Mouse (Mus musculus): ENCODE results near the gene Map7d3. TPM values are rescaled to one million over a fixed set of nuclear protein-coding genes. Genes with fewer than 3 reads are reported as not detected.

The Map7d3 gene
- 0.88 and 1.3 TPM in 2 replicates for polyA plus RNA-seq (2015; fragmentation: Nextera tagmentation; extraction: Ambion mirVana)

DNA sequence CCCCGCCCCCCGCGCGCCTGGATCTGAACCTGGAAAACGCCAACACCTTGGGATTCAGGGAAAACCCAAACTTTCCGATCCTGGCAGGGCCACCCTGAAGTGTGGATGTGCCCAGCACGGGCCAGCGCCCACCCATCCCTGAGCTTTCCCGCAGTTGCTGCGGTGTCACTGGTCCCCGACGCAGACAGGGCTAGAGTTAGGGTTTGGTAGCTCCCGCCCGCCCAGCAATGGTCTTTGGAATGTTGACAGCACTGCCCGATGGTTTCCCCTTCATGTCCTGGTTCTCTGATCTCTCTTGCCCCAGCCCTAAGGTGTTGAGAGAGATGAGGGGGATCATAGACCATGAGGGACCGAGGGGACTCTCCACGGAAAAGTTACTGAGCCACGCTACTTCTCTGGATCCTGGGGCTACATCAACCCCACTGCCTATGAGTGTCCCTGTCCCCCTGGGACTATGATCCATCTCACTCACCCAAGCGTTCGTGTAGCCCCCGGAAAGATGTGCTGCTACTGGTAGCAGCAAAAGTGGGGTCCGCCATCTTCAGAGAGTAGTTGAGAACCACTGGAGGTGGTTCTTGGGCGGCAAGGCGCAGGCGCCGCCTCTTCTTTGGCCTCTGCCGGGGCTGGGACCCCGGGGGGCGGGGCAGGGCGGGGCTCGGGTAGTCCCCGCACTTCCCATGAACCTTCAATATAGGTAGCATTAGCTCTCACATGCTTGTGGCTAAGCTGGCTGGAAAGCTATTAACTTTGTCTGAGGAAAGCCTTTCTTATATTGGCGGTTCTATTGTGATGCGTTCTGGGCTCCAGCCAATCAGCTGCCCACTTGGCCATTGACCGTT, at the start of gene Map7d3:
Map7d3 (minus strand) TSS at position 562 of the 839 bp plus-strand sequence.
- Histone ChIP-seq H3K9me3 (no peaks in the 10 kb centered on the region), H3K27me3 (no peaks in the 10 kb centered on the region), H3K4me2 (peak within 1 kb of the TSS; percentile 63), H3K36me3 (no peaks in the 10 kb centered on the region), H3K4me3 (peak within 1 kb of the TSS; percentile 41), H3K4me1 (replicated peaks) (no peaks in the 10 kb centered on the region), H3K9ac (no peak within 1 kb of the TSS), H3K27ac (no peak within 1 kb of the TSS)
- 17% methylated on average over 35 of the region's 35 CpGs for WGBS
- ATAC-seq (ENCODE audit: low FRiP score): peak; percentile 66

GRCm38 (mm10) chrX:56869863-56870262, 47.7 kb upstream of the Map7d3 start, which contains the start of gene Adgrg4:
Adgrg4 (plus strand) TSS chrX:56870163.
- Histone ChIP-seq H3K4me3 (no peak within 1 kb of the TSS), H3K9me3 (no peaks in the 10 kb centered on the region), H3K4me1 (replicated peaks) (no peaks in the 10 kb centered on the region), H3K4me2 (no peak within 1 kb of the TSS), H3K36me3 (no peaks in the 10 kb centered on the region), H3K27ac (no peak within 1 kb of the TSS), H3K27me3 (no peaks in the 10 kb centered on the region), H3K9ac (no peak within 1 kb of the TSS)
- WGBS: 86% methylated on average over 2 of the region's 2 CpGs
- no peak for ATAC-seq (ENCODE audit: low FRiP score)

DNA sequence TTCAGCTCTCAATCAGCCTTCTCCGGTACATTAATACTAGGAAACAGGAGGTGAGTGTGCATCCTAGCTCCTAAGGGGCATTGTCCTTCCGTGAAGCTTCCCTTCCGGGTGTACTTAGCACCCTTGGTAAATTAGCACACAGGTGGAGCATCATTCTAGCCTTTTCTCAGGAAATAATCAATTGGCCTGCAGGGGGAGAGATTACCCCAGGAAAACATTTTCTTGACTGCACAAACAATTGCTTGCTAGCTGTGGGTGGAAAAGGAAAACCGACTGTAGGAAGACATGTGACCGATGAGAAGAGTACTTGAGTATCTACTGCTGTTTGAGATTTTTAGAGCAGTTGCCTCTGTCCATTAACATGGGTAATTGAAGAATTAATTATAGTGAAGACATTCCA, 19.1 kb upstream of the Map7d3 start:
- H3K4me3 ChIP-seq: no peak overlapping the region
- H3K4me1 ChIP-seq (replicated peaks): no peaks in the 10 kb centered on the region
- H3K9ac ChIP-seq: no peak overlapping the region
- no peaks in the 10 kb centered on the region for H3K36me3 ChIP-seq
- no peak overlapping the region for H3K27ac ChIP-seq
- 75% methylated on average over 5 of the region's 5 CpGs for WGBS
- no peak overlapping the region for H3K4me2 ChIP-seq
- ATAC-seq (ENCODE audit: low FRiP score): no peak
- no peaks in the 10 kb centered on the region for H3K9me3 ChIP-seq
- no peaks in the 10 kb centered on the region for H3K27me3 ChIP-seq

GRCm38 (mm10) chrX:56839369-56839768, 17.2 kb upstream of the Map7d3 start:
- no peaks in the 10 kb centered on the region for H3K9me3 ChIP-seq
- no peaks in the 10 kb centered on the region for H3K4me1 ChIP-seq (replicated peaks)
- no peak overlapping the region for H3K9ac ChIP-seq
- no peak overlapping the region for H3K27ac ChIP-seq
- no peaks in the 10 kb centered on the region for H3K27me3 ChIP-seq
- no peak for ATAC-seq (ENCODE audit: low FRiP score)
- no peak overlapping the region for H3K4me3 ChIP-seq
- H3K36me3 ChIP-seq: no peaks in the 10 kb centered on the region
- H3K4me2 ChIP-seq: no peak overlapping the region

- Histone ChIP-seq H3K4me1 (replicated peaks) (no peaks in the 10 kb centered on the region), H3K9me3 (no peaks in the 10 kb centered on the region), H3K4me3 (no peak overlapping the region), H3K36me3 (no peaks in the 10 kb centered on the region), H3K4me2 (no peak overlapping the region), H3K9ac (no peak overlapping the region), H3K27ac (no peak overlapping the region), H3K27me3 (no peaks in the 10 kb centered on the region)
- WGBS: 93% methylated on average over 6 of the region's 6 CpGs
- ATAC-seq (ENCODE audit: low FRiP score): no peak
Measured at GRCm38 (mm10) chrX:56835842-56836241, 13.7 kb upstream of the Map7d3 start.

DNA sequence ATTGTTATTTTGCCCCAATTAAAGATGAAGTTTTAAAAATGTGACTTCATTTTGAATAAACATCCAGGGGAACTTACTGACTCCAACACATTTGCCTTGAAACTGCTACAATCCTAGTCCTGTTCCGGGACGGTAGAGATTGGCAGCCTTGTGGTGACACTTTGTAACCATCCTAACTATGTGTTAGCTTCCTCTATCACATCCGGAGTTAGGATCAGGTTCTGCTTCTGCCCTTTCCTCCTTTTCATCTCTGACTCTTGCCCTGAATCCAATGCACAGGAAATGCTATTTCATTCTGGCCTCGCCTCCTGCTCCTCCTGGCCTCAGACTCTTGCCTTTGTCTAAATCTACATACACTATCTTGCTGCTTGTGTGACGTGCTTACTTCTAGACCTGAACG, 5.4 kb upstream of the Map7d3 start:
- H3K4me2 ChIP-seq: no peak overlapping the region
- no peak overlapping the region for H3K4me3 ChIP-seq
- no peak for ATAC-seq (ENCODE audit: low FRiP score)
- WGBS: 83% methylated on average over 6 of the region's 6 CpGs
- no peak overlapping the region for H3K27ac ChIP-seq
- H3K36me3 ChIP-seq: no peaks in the 10 kb centered on the region
- H3K9me3 ChIP-seq: no peaks in the 10 kb centered on the region
- H3K27me3 ChIP-seq: no peaks in the 10 kb centered on the region
- no peaks in the 10 kb centered on the region for H3K4me1 ChIP-seq (replicated peaks)
- H3K9ac ChIP-seq: no peak overlapping the region

- no peaks in the 10 kb centered on the region for H3K4me1 ChIP-seq (replicated peaks)
- WGBS: 54% methylated on average over 15 of the region's 15 CpGs
- no peaks in the 10 kb centered on the region for H3K9me3 ChIP-seq
Measured at GRCm38 (mm10) chrX:56791268-56791667, 30.9 kb downstream of the Map7d3 start.

DNA sequence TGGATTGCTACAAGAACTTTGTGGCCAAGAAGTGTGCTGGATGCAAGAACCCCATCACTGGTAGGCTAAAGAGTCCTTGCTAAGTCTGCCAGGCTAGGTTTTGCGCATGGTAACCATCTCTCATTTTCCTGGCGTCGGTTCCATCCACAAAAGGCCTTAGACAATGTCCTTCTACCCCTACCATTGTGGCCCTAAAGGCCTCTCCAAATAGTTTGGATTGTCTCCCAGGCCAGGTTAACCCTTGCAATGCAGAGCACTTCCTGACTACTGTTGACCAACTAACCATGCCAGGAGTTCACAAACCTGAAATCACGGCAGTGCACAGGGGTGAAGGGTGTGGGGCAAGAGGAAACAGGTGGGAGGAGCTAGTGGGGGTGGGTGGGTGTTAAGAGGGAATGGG, 31.5 kb downstream of the Map7d3 start:
- Histone ChIP-seq H3K4me3 (no peak overlapping the region), H3K4me2 (no peak overlapping the region), H3K9ac (no peak overlapping the region), H3K27ac (no peak overlapping the region), H3K9me3 (no peaks in the 10 kb centered on the region), H3K36me3 (peaks cover 32% of the 10 kb centered on the region), H3K27me3 (no peaks in the 10 kb centered on the region), H3K4me1 (replicated peaks) (no peaks in the 10 kb centered on the region)
- ATAC-seq (ENCODE audit: low FRiP score): no peak
- WGBS: 72% methylated on average over 4 of the region's 4 CpGs

More at GRCm38 (mm10) chrX:56791268-56791667, 30.9 kb downstream of the Map7d3 start:
- H3K9ac ChIP-seq: no peak overlapping the region
- H3K4me3 ChIP-seq: no peak overlapping the region
- H3K27ac ChIP-seq: no peak overlapping the region
- peak; percentile 46; the same call in 1 of the 2 replicates for ATAC-seq (ENCODE audit: low FRiP score)
- no peak overlapping the region for H3K4me2 ChIP-seq
- H3K27me3 ChIP-seq: no peaks in the 10 kb centered on the region
- H3K36me3 ChIP-seq: peaks cover 32% of the 10 kb centered on the region

DNA sequence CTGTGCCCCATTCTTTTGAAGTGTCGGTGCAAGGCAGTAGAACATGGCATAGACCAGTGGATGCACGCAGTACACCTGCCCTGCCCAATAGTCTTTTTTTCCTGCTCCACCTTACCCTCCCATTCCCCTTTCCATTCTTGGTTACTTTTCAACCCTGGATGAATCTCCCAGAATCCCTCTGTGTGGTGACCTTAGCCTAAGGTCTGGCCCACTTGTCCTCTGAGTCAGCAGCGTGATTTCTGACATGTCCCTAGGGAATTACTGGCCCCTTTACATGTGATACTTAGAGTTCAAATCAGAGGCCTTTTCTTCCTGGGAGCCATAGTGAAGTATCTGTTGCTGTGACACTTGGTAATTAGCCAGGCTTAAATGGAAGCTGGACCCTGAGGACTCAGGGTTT, 34.6 kb downstream of the Map7d3 start:
- H3K36me3 ChIP-seq: peaks cover 19% of the 10 kb centered on the region
- ATAC-seq (ENCODE audit: low FRiP score): no peak
- H3K4me1 ChIP-seq (replicated peaks): no peaks in the 10 kb centered on the region
- H3K4me3 ChIP-seq: no peak overlapping the region
- no peak overlapping the region for H3K27ac ChIP-seq
- no peaks in the 10 kb centered on the region for H3K27me3 ChIP-seq
- H3K4me2 ChIP-seq: no peak overlapping the region
- no peak overlapping the region for H3K9ac ChIP-seq
- no peaks in the 10 kb centered on the region for H3K9me3 ChIP-seq
- 83% methylated on average over 3 of the region's 3 CpGs for WGBS

- WGBS: 51% methylated on average over 6 of the region's 6 CpGs
Measured at GRCm38 (mm10) chrX:56786281-56787061, 35.7 kb downstream of the Map7d3 start.

DNA sequence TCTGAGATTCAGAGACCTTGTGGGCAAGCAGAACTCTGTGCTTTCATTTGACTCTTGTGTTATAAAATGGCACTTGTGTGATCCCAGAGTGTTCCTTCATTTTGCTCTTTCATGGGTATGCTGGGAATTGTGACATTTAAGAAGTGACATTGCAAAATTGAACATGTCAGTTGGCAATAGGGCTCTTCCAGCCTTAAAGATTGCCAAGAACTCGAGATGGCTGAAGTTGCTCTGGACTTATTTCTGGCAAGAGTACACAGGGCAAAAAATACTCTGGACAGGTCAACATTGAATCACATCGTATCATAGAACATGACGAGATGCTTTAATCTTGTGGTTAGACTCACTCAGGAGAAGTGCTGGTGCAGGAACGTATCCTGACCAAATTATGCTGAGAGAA, 48.8 kb downstream of the Map7d3 start:
- no peaks in the 10 kb centered on the region for H3K36me3 ChIP-seq
- H3K4me2 ChIP-seq: no peak overlapping the region
- no peak overlapping the region for H3K4me3 ChIP-seq
- H3K9me3 ChIP-seq: no peaks in the 10 kb centered on the region
- no peak overlapping the region for H3K9ac ChIP-seq
- ATAC-seq (ENCODE audit: low FRiP score): no peak
- 96% methylated on average over 4 of the region's 4 CpGs for WGBS
- no peaks in the 10 kb centered on the region for H3K4me1 ChIP-seq (replicated peaks)
- no peaks in the 10 kb centered on the region for H3K27me3 ChIP-seq
- H3K27ac ChIP-seq: no peak overlapping the region

More at GRCm38 (mm10) chrX:56786281-56787061, 35.7 kb downstream of the Map7d3 start:
- Histone ChIP-seq H3K27ac (no peak overlapping the region), H3K27me3 (no peaks in the 10 kb centered on the region), H3K36me3 (peaks cover 19% of the 10 kb centered on the region), H3K4me1 (replicated peaks) (no peaks in the 10 kb centered on the region), H3K9me3 (no peaks in the 10 kb centered on the region), H3K9ac (no peak overlapping the region), H3K4me2 (no peak overlapping the region), H3K4me3 (no peak overlapping the region)
- ATAC-seq (ENCODE audit: low FRiP score): no peak

- WGBS: 82% methylated on average over 1 of the region's 1 CpGs
Measured at GRCm38 (mm10) chrX:56771751-56772150, 50.4 kb downstream of the Map7d3 start.

More at GRCm38 (mm10) chrX:56771751-56772150, 50.4 kb downstream of the Map7d3 start:
- Histone ChIP-seq H3K9me3 (no peaks in the 10 kb centered on the region), H3K36me3 (no peaks in the 10 kb centered on the region), H3K4me1 (replicated peaks) (no peaks in the 10 kb centered on the region), H3K27me3 (no peaks in the 10 kb centered on the region), H3K27ac (no peak overlapping the region), H3K9ac (no peak overlapping the region), H3K4me2 (no peak overlapping the region), H3K4me3 (no peak overlapping the region)
- no peak for ATAC-seq (ENCODE audit: low FRiP score)

All from hindbrain, embryonic 13.5 days (tissue).